Mouse (Mus musculus): Measurements from ENCODE around the gene Spag8. TPM values are rescaled to one million over a fixed set of nuclear protein-coding genes. Genes with fewer than 3 reads are reported as not detected.

The Spag8 gene
- under 1 TPM in 1 of 3 experiments, not detected in 2; 0.54 TPM for polyA plus RNA-seq (2017; shearing (Covaris generic))

GRCm38 (mm10) chr4:43653161-43654015, at the start of gene Spag8:
TSS of gene Spag8 (minus strand) at chr4:43653594.
- ATAC-seq, result no peak

GRCm38 (mm10) chr4:43700707-43701106, 47.3 kb upstream of the Spag8 start, which contains the start of gene Olfr70:
TSS of gene Olfr70 (minus strand) at chr4:43700807.
- no peak for ATAC-seq

- ATAC-seq, result no peak
Measured at GRCm38 (mm10) chr4:43696561-43696960, 43.2 kb upstream of the Spag8 start.

DNA sequence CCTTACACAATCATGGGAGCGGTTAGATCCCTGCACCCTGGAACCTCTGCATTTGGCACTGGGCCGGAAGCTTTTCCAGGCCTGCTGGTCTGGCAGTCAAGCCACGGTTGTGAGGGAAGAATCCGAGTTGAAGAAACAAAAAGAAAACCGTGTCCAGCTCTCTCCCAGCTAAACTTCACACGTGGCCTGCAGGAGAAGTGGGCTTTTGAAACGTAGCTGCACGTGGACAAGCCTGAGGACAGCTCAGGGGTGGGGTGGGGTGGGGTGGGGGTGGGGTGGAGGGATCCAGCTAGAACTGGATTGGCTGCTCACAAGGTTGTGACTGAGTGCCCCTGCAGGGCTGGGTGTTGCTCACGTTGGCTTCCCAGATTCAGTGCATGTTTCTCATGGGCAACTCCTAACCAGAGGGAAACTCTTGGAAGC, 41.9 kb upstream of the Spag8 start:
- no peak for ATAC-seq

DNA sequence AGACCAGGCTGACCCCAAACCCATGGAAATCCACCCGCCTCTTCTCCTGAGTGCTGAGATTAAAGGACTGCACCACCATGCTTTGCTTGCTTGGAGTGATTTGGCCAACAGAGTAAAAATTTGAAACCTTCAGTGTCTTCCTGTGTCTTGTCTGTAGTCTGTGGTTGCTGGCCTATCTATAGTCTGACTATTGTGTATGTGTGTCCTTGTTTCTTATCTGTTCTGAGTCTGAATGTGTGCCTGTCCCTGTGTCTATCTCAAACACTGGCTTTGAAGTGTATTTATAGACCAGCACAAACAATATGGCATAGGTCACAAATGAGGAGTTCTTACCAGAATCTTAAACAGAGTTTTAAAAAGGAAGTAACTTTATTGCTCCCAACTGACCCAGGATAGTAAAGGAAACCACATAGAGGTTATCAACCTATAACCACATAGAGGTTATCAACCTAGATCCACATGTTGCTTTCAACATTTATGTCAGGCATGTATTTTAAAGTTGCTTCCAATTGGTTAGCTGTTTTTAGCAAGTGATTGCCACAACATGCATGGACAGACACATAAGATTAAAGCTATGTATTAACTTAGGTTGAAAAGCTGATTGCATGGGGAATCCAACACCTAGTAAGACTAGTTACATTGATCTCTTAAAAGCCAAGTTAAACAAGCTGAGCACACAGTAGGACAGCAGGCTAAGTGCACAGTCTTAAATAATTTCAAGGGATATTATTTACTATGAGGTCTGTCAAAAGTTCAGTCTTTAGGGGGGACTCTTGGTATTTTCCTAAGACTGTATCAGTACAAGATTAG, 41.2 kb upstream of the Spag8 start:
- ATAC-seq, result no peak

GRCm38 (mm10) chr4:43693806-43694241, 40.4 kb upstream of the Spag8 start:
- ATAC-seq, result no peak

GRCm38 (mm10) chr4:43691026-43691425, 37.6 kb upstream of the Spag8 start:
- no peak for ATAC-seq

GRCm38 (mm10) chr4:43690021-43690420, 36.6 kb upstream of the Spag8 start:
- ATAC-seq, result no peak

DNA sequence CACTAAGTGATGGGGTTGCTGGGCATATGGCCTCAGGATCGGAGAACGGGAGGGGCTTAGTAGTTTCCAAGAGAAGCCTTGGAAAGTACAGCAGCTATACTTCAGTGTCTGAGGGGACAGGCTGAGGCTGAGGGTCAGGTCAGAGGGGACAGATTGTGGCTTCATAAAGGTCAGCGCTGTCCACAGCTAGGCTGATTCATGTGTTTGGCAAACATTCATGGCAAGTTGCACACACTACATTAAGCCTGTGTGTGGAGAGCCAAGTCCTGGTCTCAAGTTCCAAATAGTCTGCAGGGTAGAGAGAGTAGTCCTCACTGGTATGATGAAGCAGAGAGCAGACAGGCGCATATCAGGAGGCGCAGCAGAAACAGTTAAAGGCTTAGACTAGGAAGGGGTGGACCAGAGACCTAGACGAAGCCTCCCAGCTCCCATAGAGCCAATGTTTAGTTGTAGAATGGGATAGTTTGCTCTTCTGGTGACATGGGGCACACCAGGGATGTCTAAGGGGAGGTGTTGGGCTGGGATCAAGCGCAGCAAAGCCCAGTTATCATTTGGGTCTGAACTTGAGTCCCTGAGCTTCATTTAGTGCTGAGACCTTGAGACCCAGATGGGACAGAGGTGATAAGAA, 26.1 kb upstream of the Spag8 start:
- no peak for ATAC-seq

- ATAC-seq, result no peak
Measured at GRCm38 (mm10) chr4:43678541-43678940, 25.1 kb upstream of the Spag8 start.

DNA sequence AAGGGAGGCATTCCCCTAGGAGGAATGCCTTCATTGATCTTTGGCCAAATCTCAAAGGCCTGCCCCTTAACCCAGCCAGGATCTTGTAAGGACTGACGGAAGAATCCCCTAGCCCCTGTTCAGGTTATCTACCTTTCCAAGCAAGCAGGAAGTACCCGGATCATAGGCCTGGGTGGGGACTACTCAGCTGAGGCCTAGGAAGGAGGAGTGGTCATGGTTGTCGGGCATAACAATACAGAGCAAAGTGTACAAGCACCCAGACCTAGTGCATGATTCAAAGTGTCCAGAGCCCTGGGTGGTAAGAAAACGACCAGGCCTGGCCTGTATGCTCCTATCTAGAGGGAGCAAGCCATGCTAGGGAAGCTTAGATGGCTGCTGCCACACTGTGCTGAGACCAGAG, 22.2 kb upstream of the Spag8 start:
- ATAC-seq, result no peak

- ATAC-seq, result no peak
Measured at GRCm38 (mm10) chr4:43674974-43675373, 21.6 kb upstream of the Spag8 start.

GRCm38 (mm10) chr4:43673703-43674102, 20.3 kb upstream of the Spag8 start:
- no peak for ATAC-seq

- ATAC-seq, result no peak
Measured at GRCm38 (mm10) chr4:43672070-43672469, 18.7 kb upstream of the Spag8 start.

DNA sequence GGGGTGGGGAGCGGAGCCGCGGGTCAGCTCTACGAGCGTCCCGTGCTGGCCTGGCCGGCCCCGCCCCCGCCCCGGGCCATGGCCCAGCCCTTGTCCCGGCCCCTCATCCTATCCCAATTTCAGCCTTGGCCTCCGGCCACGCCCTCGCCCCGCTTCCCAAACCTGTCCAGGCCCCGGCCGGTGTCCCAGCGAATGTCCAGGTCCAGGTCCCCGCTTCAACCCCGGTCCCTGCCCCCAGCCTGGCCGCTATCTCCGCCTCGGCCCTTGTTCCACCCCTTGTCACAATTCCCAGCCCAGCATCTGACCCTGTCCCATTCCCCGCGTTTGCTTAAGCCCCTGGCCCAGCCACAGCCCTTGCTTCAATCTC, 16.0 kb upstream of the Spag8 start:
- no peak for ATAC-seq

- ATAC-seq, result peak; percentile 99
Measured at GRCm38 (mm10) chr4:43668782-43669427, 15.5 kb upstream of the Spag8 start, which contains the start of the genes Tmem8b and Fam221b. TSS of gene Tmem8b (plus strand) at chr4:43668971. TSS of gene Fam221b (minus strand) at chr4:43669145.

GRCm38 (mm10) chr4:43666412-43666811, 13.0 kb upstream of the Spag8 start:
- ATAC-seq, result no peak

DNA sequence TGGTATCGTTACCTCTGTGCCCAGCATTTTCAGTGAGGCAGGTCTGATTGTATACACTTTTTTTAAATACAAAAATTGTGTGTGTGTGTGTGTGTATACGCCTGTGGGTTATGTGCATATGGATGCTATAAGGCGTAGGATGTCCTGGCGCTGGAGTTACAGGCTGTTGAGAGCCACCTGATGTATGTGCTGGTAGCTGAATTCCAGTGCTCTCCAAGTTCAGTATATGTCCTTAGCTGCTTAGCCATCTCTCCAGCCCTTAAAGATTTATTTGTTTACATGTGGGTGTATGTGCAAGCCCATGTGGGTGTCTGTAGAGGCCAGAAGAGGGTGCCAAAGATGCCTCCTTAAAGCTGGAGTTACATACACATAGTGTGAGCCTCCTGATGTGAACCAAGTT, 3.8 kb upstream of the Spag8 start:
- ATAC-seq, result no peak

GRCm38 (mm10) chr4:43656339-43657109, 3.1 kb upstream of the Spag8 start, which contains the start of gene Hint2:
TSS of gene Hint2 (minus strand) at chr4:43656466.
- peak; percentile 95 for ATAC-seq

GRCm38 (mm10) chr4:43655656-43656338, 2.4 kb upstream of the Spag8 start:
- ATAC-seq, result peak; percentile 4

GRCm38 (mm10) chr4:43652726-43653125, 668 bp downstream of the Spag8 start:
- no peak for ATAC-seq
